Mouse (Mus musculus): ENCODE data around the gene Fbxo10. TPM values are rescaled to one million over a fixed set of nuclear protein-coding genes. Genes with fewer than 3 reads are reported as not detected.
"Not testable (repeated sequence)": the region's sequence is repeated elsewhere in the genome, so short reads cannot be mapped to it uniquely, and the experiment has no call there.

Fbxo10 gene
- polyA plus RNA-seq, 1 experiment from 2014 or later = 18.7 TPM

- ATAC-seq = no peak; the same call in 1 of the 2 replicates
- H3K9ac ChIP-seq (ENCODE audit: low read depth, low read length) = peak overlapping the region; percentile 99
- WGBS = 42% methylated on average over 8 of the region's 8 CpGs
These were observed 489 bp upstream of the Fbxo10 start for GRCm38 (mm10) chr4:45084895-45085290.

GRCm38 (mm10) chr4:45083487-45083886 is 917 bp downstream of the Fbxo10 start:
- Histone ChIP-seq H3K27me3 (replicated peaks; ENCODE audit: control insufficient read depth, insufficient read depth, low read length) (no peaks in the 10 kb centered on the region), H3K4me2 (ENCODE audit: low read length) (peak overlapping the region; percentile 75), H3K36me3 (ENCODE audit: control insufficient read depth, insufficient read depth, low read length) (0 out of 2 replicates have a peak, but pooled peaks cover 2% of the 10 kb centered on the region), H3K9me3 (ENCODE audit: control insufficient read depth, low read length) (no peaks in the 10 kb centered on the region), H3K4me3 (ENCODE audit: low read length) (peak overlapping the region; percentile 88), H3K9ac (ENCODE audit: low read depth, low read length) (peak overlapping the region; percentile 99), H3K27ac (ENCODE audit: low read depth, low read length) (peak overlapping the region; percentile 56), H3K4me1 (ENCODE audit: control insufficient read depth, insufficient read depth, low read depth, low read length) (peaks cover 7% of the 10 kb centered on the region)
- ATAC-seq = no peak
- WGBS = 2% methylated on average over 8 of the region's 8 CpGs

More at GRCm38 (mm10) chr4:45084895-45085290, 489 bp upstream of the Fbxo10 start:
- Histone ChIP-seq H3K9me3 (ENCODE audit: control insufficient read depth, low read length) (no peaks in the 10 kb centered on the region), H3K4me1 (ENCODE audit: control insufficient read depth, insufficient read depth, low read depth, low read length) (peaks cover 7% of the 10 kb centered on the region), H3K27me3 (replicated peaks; ENCODE audit: control insufficient read depth, insufficient read depth, low read length) (no peaks in the 10 kb centered on the region), H3K4me2 (ENCODE audit: low read length) (peak overlapping the region; percentile 75), H3K4me3 (ENCODE audit: low read length) (peak overlapping the region; percentile 88), H3K27ac (ENCODE audit: low read depth, low read length) (peak overlapping the region; percentile 92), H3K36me3 (ENCODE audit: control insufficient read depth, insufficient read depth, low read length) (no peaks in the 10 kb centered on the region)

GRCm38 (mm10) chr4:45082951-45083350 is 1.5 kb downstream of the Fbxo10 start:
- peak overlapping the region; percentile 99; the same call in 1 of the 2 replicates for H3K9ac ChIP-seq (ENCODE audit: low read depth, low read length)
- H3K9me3 ChIP-seq (ENCODE audit: control insufficient read depth, low read length) = no peaks in the 10 kb centered on the region; the same call in 1 of the 2 replicates
- H3K4me1 ChIP-seq (ENCODE audit: control insufficient read depth, insufficient read depth, low read depth, low read length) = peaks cover 7% of the 10 kb centered on the region
- no peaks in the 10 kb centered on the region for H3K27me3 ChIP-seq (replicated peaks; ENCODE audit: control insufficient read depth, insufficient read depth, low read length)
- 48% methylated on average over 9 of the region's 9 CpGs for WGBS
- ATAC-seq = 0 out of 2 replicates have a peak, but pooled peaks have one; percentile 15
- H3K27ac ChIP-seq (ENCODE audit: low read depth, low read length) = peak overlapping the region; percentile 45
- peak overlapping the region; percentile 88 for H3K4me3 ChIP-seq (ENCODE audit: low read length)
- H3K4me2 ChIP-seq (ENCODE audit: low read length) = peak overlapping the region; percentile 75
- 0 out of 2 replicates have a peak, but pooled peaks cover 2% of the 10 kb centered on the region for H3K36me3 ChIP-seq (ENCODE audit: control insufficient read depth, insufficient read depth, low read length)

- H3K36me3 ChIP-seq (ENCODE audit: control insufficient read depth, insufficient read depth, low read length); H3K9me3 ChIP-seq (ENCODE audit: control insufficient read depth, low read length); H3K27me3 ChIP-seq (replicated peaks; ENCODE audit: control insufficient read depth, insufficient read depth, low read length); H3K4me3 ChIP-seq (ENCODE audit: low read length); ATAC-seq; H3K27ac ChIP-seq (ENCODE audit: low read depth, low read length); H3K9ac ChIP-seq (ENCODE audit: low read depth, low read length); H3K4me1 ChIP-seq (ENCODE audit: control insufficient read depth, insufficient read depth, low read depth, low read length); H3K4me2 ChIP-seq (ENCODE audit: low read length): not testable (repeated sequence)
- WGBS = 71% methylated on average over 4 of the region's 4 CpGs
These were observed 3.4 kb downstream of the Fbxo10 start for GRCm38 (mm10) chr4:45081041-45081440.

- Histone ChIP-seq H3K4me2 (ENCODE audit: low read length) (no peak overlapping the region), H3K36me3 (ENCODE audit: control insufficient read depth, insufficient read depth, low read length) (no peaks in the 10 kb centered on the region), H3K9ac (ENCODE audit: low read depth, low read length) (no peak overlapping the region), H3K4me3 (ENCODE audit: low read length) (no peak overlapping the region), H3K9me3 (ENCODE audit: control insufficient read depth, low read length) (no peaks in the 10 kb centered on the region; the same call in 1 of the 2 replicates), H3K27me3 (replicated peaks; ENCODE audit: control insufficient read depth, insufficient read depth, low read length) (no peaks in the 10 kb centered on the region), H3K27ac (ENCODE audit: low read depth, low read length) (no peak overlapping the region), H3K4me1 (ENCODE audit: control insufficient read depth, insufficient read depth, low read depth, low read length) (no peaks in the 10 kb centered on the region; the same call in none of the 2 replicates)
- no peak for ATAC-seq
- 79% methylated on average over 6 of the region's 6 CpGs for WGBS
These were observed 10.9 kb downstream of the Fbxo10 start for GRCm38 (mm10) chr4:45073544-45073943.

- Histone ChIP-seq H3K9me3 (ENCODE audit: control insufficient read depth, low read length) (no peaks in the 10 kb centered on the region), H3K4me1 (ENCODE audit: control insufficient read depth, insufficient read depth, low read depth, low read length) (no peaks in the 10 kb centered on the region; the same call in none of the 2 replicates), H3K4me2 (ENCODE audit: low read length) (no peak overlapping the region), H3K27ac (ENCODE audit: low read depth, low read length) (no peak overlapping the region), H3K9ac (ENCODE audit: low read depth, low read length) (no peak overlapping the region), H3K36me3 (ENCODE audit: control insufficient read depth, insufficient read depth, low read length) (no peaks in the 10 kb centered on the region), H3K27me3 (replicated peaks; ENCODE audit: control insufficient read depth, insufficient read depth, low read length) (no peaks in the 10 kb centered on the region), H3K4me3 (ENCODE audit: low read length) (no peak overlapping the region)
- WGBS = 79% methylated on average over 15 of the region's 15 CpGs
- ATAC-seq = no peak
These were observed 12.0 kb downstream of the Fbxo10 start for GRCm38 (mm10) chr4:45072261-45072973.

GRCm38 (mm10) chr4:45067742-45068141 is 16.7 kb downstream of the Fbxo10 start:
- H3K36me3 ChIP-seq (ENCODE audit: control insufficient read depth, insufficient read depth, low read length) = no peaks in the 10 kb centered on the region
- 91% methylated on average over 4 of the region's 4 CpGs for WGBS
- H3K4me1 ChIP-seq (ENCODE audit: control insufficient read depth, insufficient read depth, low read depth, low read length) = no peaks in the 10 kb centered on the region; the same call in none of the 2 replicates
- H3K9ac ChIP-seq (ENCODE audit: low read depth, low read length) = no peak overlapping the region
- no peak for ATAC-seq
- H3K9me3 ChIP-seq (ENCODE audit: control insufficient read depth, low read length) = no peaks in the 10 kb centered on the region
- H3K27ac ChIP-seq (ENCODE audit: low read depth, low read length) = no peak overlapping the region
- no peaks in the 10 kb centered on the region for H3K27me3 ChIP-seq (replicated peaks; ENCODE audit: control insufficient read depth, insufficient read depth, low read length)
- no peak overlapping the region for H3K4me2 ChIP-seq (ENCODE audit: low read length)
- H3K4me3 ChIP-seq (ENCODE audit: low read length) = no peak overlapping the region

GRCm38 (mm10) chr4:45066036-45066730 is 18.2 kb downstream of the Fbxo10 start:
- ATAC-seq = no peak
- no peak overlapping the region for H3K4me2 ChIP-seq (ENCODE audit: low read length)
- no peak overlapping the region for H3K9ac ChIP-seq (ENCODE audit: low read depth, low read length)
- H3K4me3 ChIP-seq (ENCODE audit: low read length) = no peak overlapping the region
- H3K36me3 ChIP-seq (ENCODE audit: control insufficient read depth, insufficient read depth, low read length) = peaks cover 4% of the 10 kb centered on the region
- H3K4me1 ChIP-seq (ENCODE audit: control insufficient read depth, insufficient read depth, low read depth, low read length) = no peaks in the 10 kb centered on the region; the same call in none of the 2 replicates
- no peaks in the 10 kb centered on the region for H3K9me3 ChIP-seq (ENCODE audit: control insufficient read depth, low read length)
- WGBS = 41% methylated on average over 2 of the region's 2 CpGs
- H3K27ac ChIP-seq (ENCODE audit: low read depth, low read length) = 0 out of 2 replicates have a peak overlapping the region, but pooled peaks have one; percentile 19
- H3K27me3 ChIP-seq (replicated peaks; ENCODE audit: control insufficient read depth, insufficient read depth, low read length) = no peaks in the 10 kb centered on the region

GRCm38 (mm10) chr4:45064577-45064976 is 19.8 kb downstream of the Fbxo10 start:
- WGBS = 96% methylated on average over 2 of the region's 2 CpGs
- H3K27ac ChIP-seq (ENCODE audit: low read depth, low read length) = no peak overlapping the region
- H3K4me3 ChIP-seq (ENCODE audit: low read length) = no peak overlapping the region
- no peak overlapping the region for H3K4me2 ChIP-seq (ENCODE audit: low read length)
- H3K4me1 ChIP-seq (ENCODE audit: control insufficient read depth, insufficient read depth, low read depth, low read length) = no peaks in the 10 kb centered on the region; the same call in none of the 2 replicates
- no peaks in the 10 kb centered on the region for H3K27me3 ChIP-seq (replicated peaks; ENCODE audit: control insufficient read depth, insufficient read depth, low read length)
- peaks cover 11% of the 10 kb centered on the region for H3K36me3 ChIP-seq (ENCODE audit: control insufficient read depth, insufficient read depth, low read length)
- no peak overlapping the region for H3K9ac ChIP-seq (ENCODE audit: low read depth, low read length)
- ATAC-seq = no peak
- H3K9me3 ChIP-seq (ENCODE audit: control insufficient read depth, low read length) = no peaks in the 10 kb centered on the region
